Mouse (Mus musculus) embryonic facial prominence, embryonic 13.5 days (tissue): ENCODE measurements around the gene Zfp398. TPM values are rescaled to one million over a fixed set of nuclear protein-coding genes. Genes with fewer than 3 reads are reported as not detected.

ENCODE experiments used
- ATAC-seq: fragments of 200-750 bp; cut with Nextera tagmentation; 2 replicates; pipeline ENCODE4 v1.8.0; 2017; ENCODE audit warnings: low read depth; ENCODE audit not compliant: insufficient number of reproducible peaks, insufficient read depth, low FRiP score, low TSS enrichment
- H3K27ac ChIP-seq: fragments of 300-500 bp; sonication (generic); 2 replicates; pipeline ENCODE4 v1.5.1; 2015; ENCODE audit warnings: moderate library complexity, mild to moderate bottlenecking, inconsistent platforms
- H3K27me3 ChIP-seq: fragments of 300-500 bp; sonication (generic); 2 replicates; pipeline ENCODE4 v1.6.1; 2015; ENCODE audit warnings: mild to moderate bottlenecking, inconsistent platforms
- H3K36me3 ChIP-seq: fragments of 300-500 bp; sonication (generic); 2 replicates; pipeline ENCODE4 v1.6.1; 2015; ENCODE audit warnings: mild to moderate bottlenecking, inconsistent platforms
- H3K4me1 ChIP-seq: fragments of 300-500 bp; sonication (generic); 2 replicates; pipeline ENCODE4 v1.6.1; 2015; ENCODE audit warnings: inconsistent platforms
- H3K4me2 ChIP-seq: fragments of 300-500 bp; sonication (generic); 2 replicates; pipeline ENCODE4 v1.6.1; 2015; ENCODE audit warnings: moderate library complexity, mild to moderate bottlenecking, inconsistent platforms
- H3K4me3 ChIP-seq: fragments of 300-500 bp; sonication (generic); 2 replicates; pipeline ENCODE4 v1.5.1; 2015; ENCODE audit warnings: mild to moderate bottlenecking, inconsistent platforms
- H3K9ac ChIP-seq: fragments of 300-500 bp; sonication (generic); 2 replicates; pipeline ENCODE4 v1.6.1; 2015; ENCODE audit warnings: mild to moderate bottlenecking, inconsistent platforms
- H3K9me3 ChIP-seq: fragments of 300-500 bp; sonication (generic); 2 replicates; pipeline ENCODE4 v1.6.1; 2016; ENCODE audit warnings: inconsistent platforms
- WGBS: fragments of 180-500 bp; shearing (Covaris S2); methylation state at CpG from one replicate; pipeline ENCODE4 v1.1.7; 2015; ENCODE audit warnings: mixed read lengths; 5-methylcytosine and 5-hydroxymethylcytosine counted together
- polyA plus RNA-seq: library from polyadenylated mRNA; unstranded; fragments of >200 nt; fragmentation: Nextera tagmentation; extraction: Ambion mirVana; gene quantifications from 2 replicates; pipeline ENCODE4 v1.2.1, GENCODE M21; 2015

The Zfp398 gene
- polyA plus RNA-seq: 14.1 and 14.8 TPM in 2 replicates

DNA sequence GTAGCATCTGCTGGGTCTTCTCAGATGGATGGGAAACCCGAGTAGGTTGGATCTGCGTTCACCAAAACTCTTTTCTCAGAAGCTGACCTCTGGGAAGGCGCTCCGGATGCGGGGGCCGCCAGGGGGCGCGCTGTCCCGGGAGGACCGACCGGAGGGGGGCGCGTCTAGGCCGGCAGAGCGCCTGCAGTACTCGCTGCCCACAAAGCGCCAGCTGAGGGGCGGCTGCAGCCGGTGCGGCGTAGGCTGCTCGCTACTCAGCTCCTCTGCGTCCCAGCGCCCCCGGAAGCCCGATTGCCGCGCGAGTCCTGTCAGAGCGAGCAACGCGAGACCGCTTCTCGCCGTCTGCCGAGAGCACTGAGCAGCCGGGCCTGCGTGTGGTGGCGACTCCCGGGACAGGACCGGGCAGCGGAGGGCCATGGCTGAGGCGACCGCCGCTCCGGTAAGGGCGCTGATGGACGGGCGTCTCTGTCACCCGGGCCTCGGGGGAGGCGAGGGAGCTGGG is at the start of gene Zfp398:
Gene Zfp398, plus strand, starts transcription at position 180 of the 502 bp plus-strand sequence.
- 0% methylated on average over 52 of the region's 52 CpGs for WGBS
- peak within 1 kb of the TSS; percentile 98 for H3K9ac ChIP-seq

DNA sequence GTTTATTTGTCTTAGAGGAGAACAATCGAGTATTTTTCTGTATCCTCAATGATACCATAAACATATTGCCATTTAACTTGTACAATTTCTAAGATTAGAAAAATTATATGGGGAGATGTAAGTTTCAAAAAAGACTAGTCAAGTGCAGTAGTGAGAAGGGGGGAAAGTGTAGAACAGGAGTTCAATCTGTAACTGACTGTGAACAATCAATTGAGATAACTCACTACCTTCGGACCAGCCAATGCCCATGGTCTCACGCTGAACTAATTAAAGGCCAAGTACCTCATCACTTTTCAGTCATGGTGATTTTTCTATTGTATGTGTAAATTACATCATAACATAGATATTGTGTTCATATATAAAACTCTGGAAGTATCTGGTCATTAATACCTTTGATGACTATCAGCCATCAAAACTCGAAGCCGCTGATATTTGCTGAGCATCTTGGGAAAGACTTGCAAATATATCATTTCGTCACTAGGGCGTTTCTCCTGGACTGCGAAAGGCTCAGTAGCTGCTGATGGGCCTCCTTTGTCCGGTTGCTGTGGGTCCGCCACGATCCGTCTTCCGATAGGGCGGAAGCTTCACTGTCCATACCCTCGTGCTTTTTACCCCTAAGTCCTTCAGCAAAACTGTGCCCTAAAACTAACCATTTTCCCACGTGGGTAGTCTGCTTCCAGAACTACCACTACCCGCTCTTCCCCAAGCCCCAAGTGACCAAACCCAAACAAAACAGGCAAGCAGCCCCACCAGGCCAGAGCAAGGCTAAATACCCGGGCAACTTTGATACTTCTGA is 47.3 kb upstream of the Zfp398 start:
- Histone ChIP-seq H3K4me2 (peak overlapping the region; percentile 61), H3K27me3 (no peaks in the 10 kb centered on the region), H3K4me1 (peaks cover 3% of the 10 kb centered on the region; the same call in 1 of the 2 replicates), H3K4me3 (peak overlapping the region; percentile 54), H3K27ac (peak overlapping the region; percentile 93), H3K9ac (peak overlapping the region; percentile 83), H3K9me3 (no peaks in the 10 kb centered on the region), H3K36me3 (no peaks in the 10 kb centered on the region)
- peak; percentile 84; the same call in 1 of the 2 replicates for ATAC-seq
- WGBS: under 1% methylated on average over 18 of the region's 18 CpGs

More for the DNA sequence above, at the start of gene Zfp398:
- peak within 1 kb of the TSS; percentile 95 for H3K27ac ChIP-seq
- peak within 1 kb of the TSS; percentile 72 for H3K4me2 ChIP-seq
- peak; percentile 93 for ATAC-seq
- H3K9me3 ChIP-seq: no peaks in the 10 kb centered on the region
- H3K36me3 ChIP-seq: peaks cover 5% of the 10 kb centered on the region
- peak within 1 kb of the TSS; percentile 92 for H3K4me3 ChIP-seq
- no peaks in the 10 kb centered on the region for H3K27me3 ChIP-seq
- peaks cover 12% of the 10 kb centered on the region for H3K4me1 ChIP-seq

DNA sequence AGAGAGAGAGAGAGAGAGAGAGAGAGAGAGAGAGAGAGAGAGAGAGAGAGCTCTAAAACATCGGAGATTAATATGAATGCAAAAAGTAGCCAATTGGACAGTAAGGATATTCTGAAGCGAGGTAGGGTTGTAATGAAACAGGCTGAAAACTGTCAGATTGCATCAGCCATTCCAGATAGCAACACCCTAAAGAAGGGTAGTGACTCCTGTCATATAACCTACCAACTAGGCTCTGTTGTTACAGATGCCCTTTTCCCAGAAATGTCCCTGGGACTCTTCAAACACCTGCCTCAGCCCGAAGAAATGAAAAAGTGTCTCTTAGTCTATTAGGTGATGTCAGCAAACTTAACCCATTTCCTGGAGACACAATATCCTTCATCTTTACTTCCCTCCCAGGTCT is 46.6 kb upstream of the Zfp398 start:
- peak overlapping the region; percentile 93 for H3K27ac ChIP-seq
- peaks cover 3% of the 10 kb centered on the region; the same call in 1 of the 2 replicates for H3K4me1 ChIP-seq
- H3K9me3 ChIP-seq: no peaks in the 10 kb centered on the region
- 41% methylated on average over 3 of the region's 3 CpGs for WGBS
- no peak for ATAC-seq
- peak overlapping the region; percentile 54 for H3K4me3 ChIP-seq
- H3K27me3 ChIP-seq: no peaks in the 10 kb centered on the region
- no peaks in the 10 kb centered on the region for H3K36me3 ChIP-seq
- peak overlapping the region; percentile 61 for H3K4me2 ChIP-seq
- peak overlapping the region; percentile 83 for H3K9ac ChIP-seq

DNA sequence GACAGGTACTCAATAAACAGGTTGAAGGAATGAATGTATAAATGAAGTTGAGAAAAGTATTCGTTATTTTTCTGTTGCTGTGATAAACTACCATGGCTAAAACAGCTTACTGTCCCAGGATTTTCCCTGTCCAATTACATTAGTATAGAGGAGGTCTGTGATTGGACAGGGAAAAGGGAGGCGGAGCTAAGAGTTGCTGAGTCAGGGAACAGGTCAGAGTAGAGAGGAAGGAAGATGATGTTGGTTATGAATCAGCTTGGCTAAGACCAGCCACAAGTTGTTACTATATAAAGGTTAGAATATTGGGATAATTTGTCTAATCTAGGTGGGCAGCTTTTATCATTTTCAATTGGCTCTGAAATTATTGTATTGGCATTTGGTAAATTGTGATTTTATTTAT is 44.7 kb upstream of the Zfp398 start:
- no peak overlapping the region for H3K4me3 ChIP-seq
- no peaks in the 10 kb centered on the region for H3K9me3 ChIP-seq
- no peaks in the 10 kb centered on the region for H3K27me3 ChIP-seq
- no peak for ATAC-seq
- H3K4me1 ChIP-seq: peaks cover 3% of the 10 kb centered on the region; the same call in 1 of the 2 replicates
- no peak overlapping the region for H3K4me2 ChIP-seq
- H3K27ac ChIP-seq: no peak overlapping the region
- no peak overlapping the region for H3K9ac ChIP-seq
- WGBS: 60% methylated on average over 2 of the region's 2 CpGs
- H3K36me3 ChIP-seq: peaks cover 14% of the 10 kb centered on the region

DNA sequence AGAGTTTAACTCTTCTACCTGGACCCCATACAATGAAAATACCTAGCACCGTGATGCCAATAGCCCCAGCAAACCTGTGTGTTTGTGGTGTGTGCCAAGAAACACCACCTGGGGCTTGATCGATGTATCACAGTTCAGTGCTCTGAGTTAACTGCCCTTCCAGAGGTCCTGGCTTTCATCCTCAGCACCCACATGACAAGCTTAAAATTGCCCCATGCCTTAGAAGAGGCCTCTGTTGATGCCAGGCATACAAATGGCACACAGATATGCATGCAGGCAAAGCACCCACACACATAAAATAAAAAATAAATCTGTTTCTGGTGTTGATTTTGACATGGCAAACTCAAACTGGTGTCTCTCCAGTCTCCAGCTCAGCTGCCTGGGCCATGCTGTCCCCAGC is 42.9 kb upstream of the Zfp398 start:
- Histone ChIP-seq H3K4me1 (peaks cover 3% of the 10 kb centered on the region; the same call in 1 of the 2 replicates), H3K4me2 (no peak overlapping the region), H3K27me3 (no peaks in the 10 kb centered on the region), H3K9me3 (no peaks in the 10 kb centered on the region), H3K27ac (no peak overlapping the region), H3K9ac (no peak overlapping the region), H3K4me3 (no peak overlapping the region), H3K36me3 (peaks cover 30% of the 10 kb centered on the region)
- 94% methylated on average over 2 of the region's 2 CpGs for WGBS
- no peak for ATAC-seq

DNA sequence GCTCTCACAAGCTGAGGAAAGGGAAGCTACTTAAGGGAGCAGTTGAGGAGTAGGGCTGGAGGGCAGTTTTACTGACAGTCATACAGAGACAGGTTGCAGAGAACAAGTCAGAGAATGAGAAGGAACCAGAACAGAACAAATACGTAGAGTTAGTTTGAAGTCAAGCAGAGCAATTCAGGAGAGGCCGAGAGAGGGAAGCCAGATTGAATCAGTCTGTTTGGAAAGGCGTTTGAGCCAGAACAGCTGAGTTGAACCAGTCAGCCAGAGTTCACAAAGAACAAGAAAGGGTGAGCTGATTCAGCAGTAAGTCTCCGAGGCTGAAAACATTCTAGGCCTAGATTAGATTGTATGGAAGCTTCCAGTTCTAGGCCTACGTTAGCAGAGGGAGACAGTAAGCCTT is 42.2 kb upstream of the Zfp398 start:
- Histone ChIP-seq H3K27me3 (no peaks in the 10 kb centered on the region), H3K9me3 (no peaks in the 10 kb centered on the region), H3K36me3 (peaks cover 37% of the 10 kb centered on the region), H3K27ac (no peak overlapping the region), H3K4me1 (peaks cover 3% of the 10 kb centered on the region; the same call in 1 of the 2 replicates), H3K4me2 (no peak overlapping the region), H3K9ac (no peak overlapping the region), H3K4me3 (no peak overlapping the region)
- 75% methylated on average over 5 of the region's 5 CpGs for WGBS
- no peak for ATAC-seq

DNA sequence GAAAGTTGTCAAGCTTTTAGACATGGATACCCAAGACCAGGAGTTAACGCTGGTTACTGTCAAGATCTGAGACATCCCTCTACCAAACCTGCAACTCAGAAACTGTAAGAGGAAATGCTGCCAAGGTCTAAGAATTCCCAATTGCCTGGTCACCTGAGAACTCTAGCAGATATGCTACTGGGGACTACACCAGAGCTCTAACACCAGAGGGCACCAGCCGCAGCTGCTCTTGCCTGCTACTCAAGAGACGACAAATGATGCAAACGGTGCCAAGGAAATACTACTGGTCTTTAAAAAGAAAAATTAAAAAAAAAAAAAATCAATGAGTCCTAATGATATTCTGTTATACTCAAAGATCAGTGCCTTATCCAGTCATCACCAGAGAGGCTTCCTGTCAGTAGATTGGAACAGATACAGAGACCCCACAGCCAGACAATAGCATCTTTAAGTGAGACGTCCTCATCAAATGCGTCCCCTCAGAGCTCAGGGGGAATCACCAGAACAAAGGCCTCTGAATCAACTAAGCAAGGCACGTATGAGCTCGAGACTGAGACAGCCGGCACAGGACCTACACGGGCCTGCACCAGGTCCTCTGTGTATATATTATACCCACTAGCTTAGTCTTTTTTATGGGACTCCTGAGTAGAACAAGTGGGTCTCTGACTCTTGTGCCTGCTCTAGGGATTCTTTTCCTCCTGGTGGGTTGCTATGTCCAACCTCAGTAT is 41.2 kb upstream of the Zfp398 start:
- Histone ChIP-seq H3K9me3 (no peaks in the 10 kb centered on the region), H3K4me3 (no peak overlapping the region), H3K4me2 (no peak overlapping the region), H3K9ac (no peak overlapping the region), H3K36me3 (peaks cover 47% of the 10 kb centered on the region), H3K27me3 (no peaks in the 10 kb centered on the region), H3K27ac (no peak overlapping the region; the same call in 1 of the 2 replicates), H3K4me1 (no peaks in the 10 kb centered on the region)
- 67% methylated on average over 10 of the region's 10 CpGs for WGBS
- ATAC-seq: no peak

DNA sequence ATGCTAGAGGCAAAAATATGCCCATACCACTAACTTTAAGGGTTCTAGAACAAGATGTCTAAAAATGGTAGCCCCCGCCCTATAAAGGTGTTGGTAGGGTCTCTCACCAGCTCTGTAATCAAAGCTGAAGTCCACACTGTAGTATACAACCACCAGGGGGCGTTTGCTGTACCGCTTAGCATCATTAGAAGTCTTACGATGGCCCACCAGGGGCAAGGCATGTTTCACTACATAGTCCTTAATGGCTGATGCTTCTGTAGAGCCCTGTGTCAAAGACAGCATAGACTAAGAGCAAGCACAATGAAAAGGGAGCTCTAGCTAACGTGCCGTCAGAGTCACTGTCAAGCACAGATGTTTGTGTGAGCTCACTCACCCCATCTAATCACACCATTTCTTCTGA is 36.4 kb upstream of the Zfp398 start:
- Histone ChIP-seq H3K27me3 (no peaks in the 10 kb centered on the region), H3K4me1 (no peaks in the 10 kb centered on the region), H3K9ac (no peak overlapping the region), H3K36me3 (peaks cover 95% of the 10 kb centered on the region), H3K4me2 (no peak overlapping the region), H3K9me3 (no peaks in the 10 kb centered on the region), H3K4me3 (no peak overlapping the region), H3K27ac (no peak overlapping the region)
- no peak for ATAC-seq
- 57% methylated on average over 6 of the region's 6 CpGs for WGBS

DNA sequence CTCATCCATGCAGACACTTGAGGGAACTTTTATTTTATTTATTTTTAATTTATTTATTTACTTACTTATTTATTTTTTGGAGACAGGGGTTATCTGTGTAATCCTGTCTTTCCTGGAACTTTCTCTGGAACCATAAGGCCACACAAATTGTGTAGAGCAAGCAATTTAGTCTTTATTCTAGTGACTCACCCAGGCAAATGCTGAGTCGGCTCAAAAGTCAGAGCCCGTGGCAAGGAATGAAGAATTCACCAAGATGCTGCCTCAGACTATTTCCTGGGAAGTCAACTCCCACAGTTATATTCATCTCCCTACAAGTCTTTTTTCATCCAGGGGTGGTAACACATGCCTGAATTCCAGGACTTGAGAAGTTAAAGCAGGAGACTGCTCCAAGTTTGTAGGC is 29.9 kb upstream of the Zfp398 start:
- no peak overlapping the region for H3K4me2 ChIP-seq
- peaks cover 15% of the 10 kb centered on the region for H3K4me1 ChIP-seq
- H3K27ac ChIP-seq: no peak overlapping the region
- ATAC-seq: no peak
- H3K9me3 ChIP-seq: no peaks in the 10 kb centered on the region
- no peak overlapping the region for H3K9ac ChIP-seq
- no peak overlapping the region for H3K4me3 ChIP-seq
- WGBS: 77% methylated on average over 2 of the region's 2 CpGs
- H3K27me3 ChIP-seq: no peaks in the 10 kb centered on the region
- H3K36me3 ChIP-seq: peaks cover 70% of the 10 kb centered on the region

DNA sequence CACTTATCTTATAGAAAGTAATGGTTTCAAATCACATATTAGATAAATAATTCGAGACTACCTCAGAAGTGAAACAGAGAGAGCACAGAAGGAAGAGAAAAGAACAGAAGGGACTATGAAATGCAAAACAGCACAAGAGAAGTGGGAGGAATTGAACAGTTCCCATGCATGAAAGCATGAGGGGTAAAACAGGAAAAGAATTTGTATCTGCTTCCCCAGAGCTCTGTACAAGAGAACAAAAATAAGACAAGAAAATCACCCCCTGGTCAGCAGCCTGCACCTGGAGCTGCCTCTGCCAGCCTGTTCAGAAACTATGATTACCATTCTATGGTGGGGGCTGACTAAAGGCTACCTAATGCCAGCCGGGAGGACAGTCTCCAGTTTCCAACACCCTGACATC is 28.0 kb upstream of the Zfp398 start:
- no peaks in the 10 kb centered on the region for H3K9me3 ChIP-seq
- H3K4me2 ChIP-seq: no peak overlapping the region
- no peak for ATAC-seq
- peaks cover 51% of the 10 kb centered on the region for H3K36me3 ChIP-seq
- no peaks in the 10 kb centered on the region for H3K27me3 ChIP-seq
- no peak overlapping the region for H3K4me3 ChIP-seq
- H3K27ac ChIP-seq: no peak overlapping the region
- WGBS: 85% methylated on average over 2 of the region's 2 CpGs
- peaks cover 30% of the 10 kb centered on the region for H3K4me1 ChIP-seq
- H3K9ac ChIP-seq: no peak overlapping the region

DNA sequence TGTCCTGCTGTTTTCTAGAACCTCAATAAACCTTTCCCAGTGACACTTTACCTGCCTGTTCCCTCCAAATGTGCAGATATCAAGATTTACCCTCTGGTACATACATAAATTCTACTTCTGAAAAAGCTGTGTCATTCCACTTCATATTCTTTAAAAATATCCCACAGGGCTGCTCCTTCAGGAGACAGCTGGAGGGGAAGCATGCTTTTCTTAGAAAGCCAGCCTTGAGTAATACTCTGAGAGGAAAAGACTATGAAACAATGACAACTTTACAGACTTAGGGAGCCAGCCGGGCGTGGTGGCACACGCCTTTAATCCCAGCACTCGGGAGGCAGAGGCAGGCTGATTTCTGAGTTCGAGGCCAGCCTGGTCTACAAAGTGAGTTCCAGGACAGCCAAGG is 26.9 kb upstream of the Zfp398 start:
- no peak overlapping the region for H3K27ac ChIP-seq
- H3K9me3 ChIP-seq: no peaks in the 10 kb centered on the region
- peaks cover 40% of the 10 kb centered on the region for H3K36me3 ChIP-seq
- ATAC-seq: no peak
- no peak overlapping the region for H3K4me3 ChIP-seq
- H3K9ac ChIP-seq: no peak overlapping the region
- WGBS: 85% methylated on average over 5 of the region's 5 CpGs
- H3K4me2 ChIP-seq: no peak overlapping the region
- H3K27me3 ChIP-seq: no peaks in the 10 kb centered on the region
- peaks cover 30% of the 10 kb centered on the region for H3K4me1 ChIP-seq
